Mouse (Mus musculus) G1E (cell line): ENCODE results near the gene Kat6b.

ENCODE experiments used
- CTCF ChIP-seq: IDR thresholded peaks from 2 replicates; pipeline ENCODE4 v1.5.1; 2012; ENCODE audit warnings: low read depth, low read length, inconsistent platforms, mixed read lengths
- GATA1 ChIP-seq: IDR thresholded peaks from 2 replicates; pipeline ENCODE4 v1.6.1; 2012; ENCODE audit warnings: borderline replicate concordance, low read length, inconsistent platforms, mixed read lengths
- GATA2 ChIP-seq: IDR thresholded peaks from 2 replicates; pipeline ENCODE4 v1.6.1; 2012; ENCODE audit warnings: low read depth, low read length, inconsistent platforms, borderline replicate concordance
- POLR2AphosphoS5 ChIP-seq: IDR thresholded peaks from 2 replicates; pipeline ENCODE4 v1.6.1; 2012; ENCODE audit warnings: low read depth, low read length, inconsistent platforms; ENCODE audit not compliant: insufficient replicate concordance
- TAL1 ChIP-seq: conservative IDR thresholded peaks from 2 replicates; pipeline ENCODE4 v1.6.1; 2012; ENCODE audit warnings: low read depth, low read length, inconsistent platforms, mixed read lengths

DNA sequence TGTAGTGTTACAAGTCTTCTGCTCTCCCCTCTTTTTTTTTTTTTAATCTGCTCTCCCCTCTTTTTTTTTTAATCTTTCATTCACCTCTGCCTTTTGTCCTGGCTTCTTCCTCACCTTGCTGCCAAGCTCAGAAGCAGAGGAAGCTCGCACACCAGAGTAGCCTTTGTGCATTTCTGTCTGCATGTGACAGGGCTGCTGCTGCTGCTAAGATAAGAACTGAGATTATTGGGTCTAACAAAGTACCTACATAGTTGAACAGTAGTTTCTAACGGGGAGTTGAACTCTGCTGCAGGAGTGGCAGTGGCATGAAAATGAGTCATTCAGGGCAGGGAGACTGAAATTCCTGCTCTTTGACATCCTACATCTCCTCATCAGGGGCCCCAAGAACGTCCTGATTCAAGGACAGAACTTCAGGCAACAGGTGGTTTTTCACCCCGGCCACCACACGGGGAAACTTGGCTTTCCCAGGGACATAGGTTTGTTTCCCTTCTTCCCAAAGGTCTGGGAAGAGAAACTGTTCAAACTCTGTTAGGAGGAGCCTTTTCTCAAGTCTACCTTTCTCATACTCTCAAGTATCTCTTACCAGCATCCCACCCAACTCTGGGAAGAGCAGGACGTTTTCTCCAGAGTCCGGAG, 17.2 kb downstream of the Kat6b start:
- no peak for TF ChIP-seq CTCF
- TF ChIP-seq TAL1, result no peak
- TF ChIP-seq GATA1, result no peak
- TF ChIP-seq POLR2AphosphoS5, result no peak
- no peak for TF ChIP-seq GATA2
